Mouse (Mus musculus) stomach, embryonic 16.5 days (tissue): ENCODE measurements around the gene Tnrc6b. TPM values are rescaled to one million over a fixed set of nuclear protein-coding genes. Genes with fewer than 3 reads are reported as not detected.

Experiments used
- ATAC-seq: fragments of 200-750 bp; cut with Nextera tagmentation; 2 replicates; pipeline ENCODE4 v1.8.0; 2017; ENCODE audit warnings: moderate number of reproducible peaks, moderate TSS enrichment; ENCODE audit not compliant: insufficient read depth, low FRiP score
- H3K27ac ChIP-seq: fragments of 300-500 bp; sonication (generic); 2 replicates; pipeline ENCODE4 v1.5.1; 2014; ENCODE audit warnings: low read length
- H3K27me3 ChIP-seq: fragments of 300-500 bp; sonication (generic); 2 replicates; pipeline ENCODE4 v1.6.1; 2014; ENCODE audit warnings: low read length, control low read depth, mixed read lengths; ENCODE audit not compliant: control insufficient read depth, insufficient read depth
- H3K36me3 ChIP-seq: fragments of 300-500 bp; sonication (generic); 2 replicates; pipeline ENCODE4 v1.6.1; 2014; ENCODE audit warnings: low read length; ENCODE audit not compliant: control insufficient read depth, insufficient read depth
- H3K4me1 ChIP-seq: fragments of 300-500 bp; sonication (generic); 2 replicates; pipeline ENCODE4 v1.6.1; 2014; ENCODE audit warnings: low read length, control low read depth, mixed read lengths; ENCODE audit not compliant: control insufficient read depth, insufficient read depth
- H3K4me2 ChIP-seq: fragments of 300-500 bp; sonication (generic); 2 replicates; pipeline ENCODE4 v1.6.1; 2014; ENCODE audit warnings: low read depth, low read length, mixed read lengths
- H3K4me3 ChIP-seq: fragments of 300-500 bp; sonication (generic); replicated peaks from 2 replicates; pipeline ENCODE4 v1.5.1; 2014; ENCODE audit warnings: mild to moderate bottlenecking, low read length
- H3K9ac ChIP-seq: fragments of 300-500 bp; sonication (generic); 2 replicates; pipeline ENCODE4 v1.6.1; 2014; ENCODE audit warnings: low read length
- H3K9me3 ChIP-seq: fragments of 300-500 bp; sonication (generic); replicated peaks from 2 replicates; pipeline ENCODE4 v1.6.1; 2016; ENCODE audit warnings: low read length, control low read depth; ENCODE audit not compliant: control insufficient read depth
- WGBS: fragments of 180-500 bp; shearing (Covaris S2); extraction: QIAGEN DNeasy Blood & Tissue Kit; methylation state at CpG from one replicate; pipeline ENCODE4 v1.1.7; 2014; 5-methylcytosine and 5-hydroxymethylcytosine counted together
- polyA plus RNA-seq: library from polyadenylated mRNA; unstranded; fragments of >200 nt; fragmentation: Nextera tagmentation; extraction: Ambion mirVana; gene quantifications from 2 replicates; pipeline ENCODE4 v1.2.1, GENCODE M21; 2015

Gene Tnrc6b
- 28.3 and 29.9 TPM in 2 replicates for polyA plus RNA-seq

DNA sequence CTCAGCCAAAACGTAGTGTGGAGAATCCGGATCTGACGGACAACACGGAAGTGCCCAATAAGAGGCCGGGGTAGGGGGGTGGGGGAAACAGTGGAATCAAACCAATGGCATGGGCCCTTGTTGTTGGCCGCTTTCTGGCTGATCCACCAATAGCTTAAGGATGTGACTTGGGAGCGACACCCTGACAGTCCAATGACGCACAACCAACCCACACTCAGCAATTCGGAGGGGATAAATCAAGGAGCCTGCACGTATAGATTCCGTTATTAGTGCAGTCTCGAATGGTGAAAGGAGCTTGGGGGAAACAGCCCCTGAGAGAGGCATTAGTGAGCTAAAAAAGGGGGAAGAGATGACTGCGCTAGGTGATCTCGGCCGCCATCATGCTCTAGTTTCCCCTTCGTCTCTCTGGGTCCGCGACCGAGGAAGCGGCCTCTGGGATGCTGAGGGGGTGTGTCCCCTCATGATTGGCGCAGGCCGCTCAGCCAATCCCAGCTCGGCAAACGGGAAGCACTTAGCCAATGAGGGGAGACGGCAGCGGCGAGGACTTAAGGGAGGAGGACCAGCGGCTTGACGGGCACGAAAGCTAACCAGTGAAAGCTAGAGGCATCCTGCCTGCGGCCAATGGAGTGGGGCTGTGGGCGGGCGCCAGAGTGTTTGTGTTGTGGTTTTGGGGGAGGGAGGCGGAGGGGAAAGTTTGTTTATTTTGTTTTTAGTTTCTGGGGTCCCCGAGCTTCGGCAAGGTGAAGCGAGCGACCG lies at the start of gene Tnrc6b:
Gene Tnrc6b (plus strand): TSS at position 706 of the 756 bp plus-strand sequence.
- no peaks in the 10 kb centered on the region for H3K36me3 ChIP-seq
- peak; percentile 95 for ATAC-seq
- H3K4me3 ChIP-seq, result peak within 1 kb of the TSS; percentile 93
- peak within 1 kb of the TSS; percentile 53 for H3K4me2 ChIP-seq
- peaks cover 21% of the 10 kb centered on the region for H3K4me1 ChIP-seq
- H3K9me3 ChIP-seq, result no peaks in the 10 kb centered on the region
- under 1% methylated on average over 39 of the region's 39 CpGs for WGBS
- H3K9ac ChIP-seq, result peak within 1 kb of the TSS; percentile 90
- peak within 1 kb of the TSS; percentile 94 for H3K27ac ChIP-seq
- no peaks in the 10 kb centered on the region for H3K27me3 ChIP-seq

DNA sequence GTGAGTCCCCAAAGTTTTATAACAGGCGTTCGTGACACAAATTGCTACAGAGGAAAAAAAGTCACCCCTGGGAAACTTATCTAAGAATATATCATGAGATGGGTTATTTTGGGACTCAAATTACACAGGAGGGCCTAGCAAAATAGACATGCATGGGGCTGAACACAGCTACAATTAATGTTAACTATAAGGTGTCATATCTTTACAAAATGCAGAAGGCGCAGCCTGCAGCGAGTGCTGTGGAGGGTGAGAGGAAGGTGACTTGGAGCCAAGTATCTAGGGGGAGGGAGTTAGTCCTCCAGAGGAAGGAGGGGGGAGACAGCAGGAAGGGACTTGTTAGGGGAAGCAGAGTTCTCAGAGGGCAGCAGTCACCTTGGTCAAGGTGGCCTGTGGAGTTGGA lies 46.7 kb upstream of the Tnrc6b start:
- 65% methylated on average over 4 of the region's 4 CpGs for WGBS
- H3K4me3 ChIP-seq, result no peak overlapping the region
- H3K27me3 ChIP-seq, result no peaks in the 10 kb centered on the region
- H3K27ac ChIP-seq, result no peak overlapping the region
- no peak for ATAC-seq
- H3K36me3 ChIP-seq, result no peaks in the 10 kb centered on the region
- no peaks in the 10 kb centered on the region for H3K9me3 ChIP-seq
- H3K4me1 ChIP-seq, result peaks cover 11% of the 10 kb centered on the region; the same call in 1 of the 2 replicates
- no peak overlapping the region for H3K9ac ChIP-seq
- no peak overlapping the region for H3K4me2 ChIP-seq

GRCm38 (mm10) chr15:80671295-80672252 lies 39.5 kb upstream of the Tnrc6b start, which contains the start of gene Fam83f:
TSS of gene Fam83f (plus strand) at chr15:80671847.
- Histone ChIP-seq H3K4me1 (peaks cover 11% of the 10 kb centered on the region), H3K27me3 (peaks cover 7% of the 10 kb centered on the region; the same call in 1 of the 2 replicates), H3K27ac (peak within 1 kb of the TSS; percentile 68), H3K4me2 (peak within 1 kb of the TSS; percentile 70), H3K36me3 (no peaks in the 10 kb centered on the region), H3K9ac (peak within 1 kb of the TSS; percentile 77), H3K4me3 (peak within 1 kb of the TSS; percentile 58), H3K9me3 (no peaks in the 10 kb centered on the region)
- WGBS, result 5% methylated on average over 85 of the region's 85 CpGs
- peak; percentile 83 for ATAC-seq

- Histone ChIP-seq H3K4me2 (peak overlapping the region; percentile 70), H3K36me3 (no peaks in the 10 kb centered on the region), H3K27ac (peak overlapping the region; percentile 68), H3K4me3 (peak overlapping the region; percentile 58), H3K9me3 (no peaks in the 10 kb centered on the region), H3K27me3 (peaks cover 7% of the 10 kb centered on the region; the same call in 1 of the 2 replicates), H3K9ac (peak overlapping the region; percentile 77), H3K4me1 (peaks cover 11% of the 10 kb centered on the region)
- no peak for ATAC-seq
- 50% methylated on average over 2 of the region's 2 CpGs for WGBS
Observed at GRCm38 (mm10) chr15:80672810-80673209, 38.3 kb upstream of the Tnrc6b start.

DNA sequence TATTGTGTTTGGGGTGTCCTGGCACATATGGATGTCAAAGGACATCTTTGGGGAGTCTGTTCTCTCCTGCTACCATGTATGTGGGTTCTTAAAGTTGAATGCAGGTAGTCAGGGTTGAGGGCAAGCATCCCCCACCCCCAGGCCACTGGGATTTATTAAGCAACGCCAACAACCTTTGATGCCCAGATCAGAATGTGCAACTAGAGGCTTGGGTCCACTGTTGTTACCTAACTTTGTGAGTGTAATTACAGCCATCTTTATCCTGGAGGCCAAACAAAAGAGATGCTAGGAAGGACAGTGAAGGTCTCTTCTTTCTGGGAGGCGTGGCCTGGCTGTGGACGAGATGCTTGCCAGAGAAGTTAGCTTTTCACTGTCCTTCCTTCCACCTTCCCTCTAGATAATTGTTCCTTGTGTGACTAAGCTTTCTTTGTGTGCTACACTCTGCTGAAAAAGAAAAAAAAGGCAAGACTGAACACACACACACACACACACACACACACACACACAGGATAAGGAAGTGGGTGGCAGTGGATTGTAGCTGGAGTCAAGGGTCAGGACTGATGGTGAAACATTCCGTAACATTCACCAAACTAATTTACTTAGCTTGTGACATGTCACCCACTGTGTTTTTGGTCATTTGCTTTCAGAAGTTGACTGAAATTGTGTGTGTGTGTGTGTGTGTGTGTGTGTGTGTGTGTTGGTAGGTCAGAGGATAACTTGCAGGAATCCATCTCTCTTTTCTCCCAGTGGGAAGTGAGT lies 37.6 kb upstream of the Tnrc6b start:
- 0 out of 2 replicates have a peak overlapping the region, but pooled peaks have one; percentile 37 for H3K9ac ChIP-seq
- peaks cover 7% of the 10 kb centered on the region; the same call in 1 of the 2 replicates for H3K27me3 ChIP-seq
- peak overlapping the region; percentile 58 for H3K4me3 ChIP-seq
- H3K27ac ChIP-seq, result peak overlapping the region; percentile 78
- H3K4me2 ChIP-seq, result peak overlapping the region; percentile 70
- no peak for ATAC-seq
- H3K36me3 ChIP-seq, result no peaks in the 10 kb centered on the region
- H3K9me3 ChIP-seq, result no peaks in the 10 kb centered on the region
- peaks cover 12% of the 10 kb centered on the region for H3K4me1 ChIP-seq
- WGBS, result 71% methylated on average over 4 of the region's 4 CpGs

DNA sequence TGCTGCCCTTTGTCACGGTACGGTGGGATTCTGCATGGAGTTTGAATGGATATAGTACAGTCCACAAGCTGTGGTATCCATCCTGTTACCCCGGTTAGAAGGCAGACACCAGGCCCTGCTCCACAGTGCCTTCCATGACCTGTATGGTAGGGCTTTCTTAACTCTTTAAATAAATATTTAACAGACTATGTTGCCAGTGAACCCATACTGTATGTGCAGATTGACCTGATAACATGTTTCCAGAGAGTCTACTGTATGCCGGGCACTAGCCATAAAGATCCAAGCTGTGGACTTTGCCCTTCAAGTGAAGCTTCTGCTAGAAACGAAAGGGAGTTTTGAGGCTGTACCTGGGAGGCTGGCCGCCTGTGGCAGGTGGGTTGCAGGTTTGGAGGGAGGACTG lies 36.4 kb upstream of the Tnrc6b start:
- Histone ChIP-seq H3K27me3 (peaks cover 7% of the 10 kb centered on the region; the same call in 1 of the 2 replicates), H3K9ac (no peak overlapping the region), H3K4me1 (peaks cover 23% of the 10 kb centered on the region), H3K4me3 (peak overlapping the region; percentile 20), H3K27ac (peak overlapping the region; percentile 78), H3K4me2 (peak overlapping the region; percentile 70; the same call in 1 of the 2 replicates), H3K36me3 (no peaks in the 10 kb centered on the region), H3K9me3 (no peaks in the 10 kb centered on the region)
- WGBS, result 57% methylated on average over 6 of the region's 6 CpGs
- ATAC-seq, result peak; percentile 65; the same call in 1 of the 2 replicates

DNA sequence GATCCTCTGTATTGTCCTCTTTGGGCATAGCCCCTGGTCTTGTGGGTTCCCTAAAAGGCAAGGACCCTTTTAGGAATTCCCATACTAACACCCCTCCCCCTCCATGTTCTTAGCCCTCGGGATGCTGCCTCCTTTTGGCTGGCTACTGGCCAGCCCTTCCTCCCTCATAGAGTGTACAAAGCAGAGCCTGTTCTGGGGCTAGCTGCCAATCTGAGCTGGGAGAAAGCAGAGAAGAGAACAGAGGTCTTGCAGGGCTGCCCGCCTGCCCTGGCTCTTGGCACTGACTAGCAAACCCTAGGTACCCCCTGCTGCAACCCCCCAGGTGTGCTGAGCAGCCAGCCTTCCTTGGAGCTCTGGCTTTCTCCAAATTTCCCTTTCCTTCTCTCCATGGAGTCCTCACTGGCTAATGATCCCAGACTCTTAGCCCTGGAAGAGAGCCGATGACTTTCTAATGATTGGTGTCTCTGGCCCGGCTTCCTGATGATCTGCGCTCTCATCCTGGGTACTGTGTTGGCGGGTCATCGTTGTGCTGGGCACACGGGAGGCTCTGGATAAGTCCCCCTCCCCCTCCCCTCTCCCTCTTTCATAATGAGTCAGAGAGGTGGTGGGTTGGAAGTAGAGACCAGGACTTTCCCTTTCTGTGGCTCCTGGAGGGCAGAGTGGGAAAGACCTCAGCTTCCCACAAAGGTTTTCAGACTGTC lies 31.4 kb upstream of the Tnrc6b start:
- Histone ChIP-seq H3K4me1 (peaks cover 53% of the 10 kb centered on the region), H3K27me3 (no peaks in the 10 kb centered on the region), H3K9me3 (no peaks in the 10 kb centered on the region), H3K4me2 (no peak overlapping the region), H3K36me3 (no peaks in the 10 kb centered on the region), H3K27ac (peak overlapping the region; percentile 59), H3K9ac (0 out of 2 replicates have a peak overlapping the region, but pooled peaks have one; percentile 29), H3K4me3 (no peak overlapping the region)
- WGBS, result 45% methylated on average over 8 of the region's 8 CpGs
- ATAC-seq, result peak; percentile 34; the same call in 1 of the 2 replicates
